In the genomic region with DNA sequence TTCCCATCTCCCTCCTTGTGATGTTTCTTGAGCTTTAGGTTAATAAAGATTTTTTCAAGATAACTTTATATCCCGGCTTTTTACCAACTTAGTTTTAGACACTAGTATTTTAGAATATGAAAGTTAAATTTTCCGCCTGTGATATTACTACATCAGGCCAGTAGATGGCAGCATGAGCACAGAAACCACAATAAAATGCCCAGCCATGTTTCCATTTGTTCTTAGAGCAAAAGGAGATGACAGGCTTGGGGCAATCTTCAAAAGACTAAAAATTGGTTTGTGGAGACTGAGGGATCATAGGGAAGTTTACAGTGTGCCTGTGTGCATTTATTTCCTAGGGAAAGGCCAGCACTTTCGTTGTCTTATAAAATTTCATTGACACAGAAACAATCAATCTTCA, we compare ENCODE assay signal across 10 mouse cellular contexts. TPM values are rescaled to one million over a fixed set of nuclear protein-coding genes. Genes with fewer than 3 reads are reported as not detected.
DNase-seq lines count a peak whose midpoint lies in the region; ATAC-seq and TF ChIP-seq lines count a peak whose summit lies in the region.
"Had no signal": no experiment of that assay in that cellular context is flagged by ENCODE, and none has a peak within 500 bp of the region (broad histone marks: within the 10 kb centered on the region; RNA-seq: fewer than 3 reads in every experiment).

No protein-coding gene starts in this region.

- no peak for TF ChIP-seq POLR2A in kidney, adult 2 months (IDR thresholded peaks at IDR 0.05; ENCODE audit: low read depth, low read length)
- no peak for TF ChIP-seq POLR2A in CH12.LX (IDR thresholded peaks at IDR 0.05; ENCODE audit: low read depth, low read length)

- in situ Hi-C loops in CH12.LX (cut with MboI; ENCODE audit: low pct_ligation_motif_present, low pct_unique_long_range_greater_than_20kb, low sequenced_read_pairs): loop anchor here (25.0 kb wide), 1 partner anchor 737 kb away; the partner anchor contains the start of genes Olfr1065 and Olfr1066
- in situ Hi-C loops in Patski (cut with MboI; ENCODE audit: low pct_unique_long_range_greater_than_20kb): no loop called here

- peak; percentile 7 for DNase-seq in kidney, adult 2 months
- DNase-seq in CH12.LX (ENCODE audit: extremely low read depth): peak; percentile 8
- no peak for DNase-seq in Patski (ENCODE audit: low read depth, low spot score)
- peak; percentile 1 for DNase-seq in naive thymus-derived CD4-positive, alpha-beta T cell, adult 2 months (ENCODE audit: low read depth)

- POLR2A ChIA-PET in Patski (lab: Charles Lee): no interaction called here

- peak; percentile 77 for TF ChIP-seq RAD21 in CH12.LX (IDR thresholded peaks at IDR 0.05; ENCODE audit: low read depth, low read length)

- no peaks in the 10 kb centered on the region for H3K79me2 ChIP-seq in CH12.LX (replicated peaks; ENCODE audit: control insufficient read depth, extremely low read depth, insufficient read depth, poor library complexity, severe bottlenecking)

- dilution Hi-C loops in CH12.LX (cut with MboI; ENCODE audit: extremely low pct_ligation_motif_present, extremely low pct_unique_long_range_greater_than_20kb, low sequenced_read_pairs): no loop called here

- no peak for ATAC-seq in kidney, embryonic 14.5 days (ENCODE audit: low FRiP score, low TSS enrichment)
- peak; percentile 65 for ATAC-seq in Patski
- ATAC-seq in granulocyte monocyte progenitor cell, adult 5-6 weeks (replicated peaks; ENCODE audit: poor library complexity, severe bottlenecking): peak; percentile 79
- ATAC-seq in monocyte, adult 5-6 weeks (replicated peaks; ENCODE audit: insufficient number of reproducible peaks, low FRiP score, low TSS enrichment, poor library complexity, severe bottlenecking): no peak
- ATAC-seq in erythroid progenitor cell, adult 5-6 weeks (replicated peaks; ENCODE audit: low FRiP score, poor library complexity, severe bottlenecking): no peak

- H3K4me3 ChIP-seq in kidney, adult 2 months (ENCODE audit: insufficient read depth, low read depth, low read length): no peak overlapping the region
- H3K4me3 ChIP-seq in kidney, embryonic 14.5 days (ENCODE audit: low read length): no peak overlapping the region
- H3K4me3 ChIP-seq in CH12.LX (replicated peaks in 1 of 3; ENCODE audit: low read depth in 2 of 3, low read length in 2 of 3, poor library complexity in 1 of 3): no peak overlapping the region

- H3K27ac ChIP-seq in kidney, adult 2 months (ENCODE audit: insufficient read depth, low read depth, low read length): no peak overlapping the region
- H3K27ac ChIP-seq in kidney, embryonic 14.5 days (ENCODE audit: low read depth, low read length): no peak overlapping the region
- no peak overlapping the region for H3K27ac ChIP-seq in CH12.LX (ENCODE audit: insufficient read depth, low read depth)

- TF ChIP-seq CTCF in kidney, adult 2 months (conservative IDR thresholded peaks at IDR 0.05; ENCODE audit: insufficient read depth, insufficient read length, low read depth, low read length): no peak
- TF ChIP-seq CTCF in CH12.LX (conservative IDR thresholded peaks at IDR 0.05 in 1 of 2, IDR thresholded peaks at IDR 0.05 in 1 of 2; ENCODE audit: low read depth in 2 of 2, low read length in 2 of 2): peak in 1 of 2 experiments; percentile 70; a peak in 3 of 4 replicates
- peak; percentile 70 for TF ChIP-seq CTCF in Patski (IDR thresholded peaks at IDR 0.05)

- no peaks in the 10 kb centered on the region for H3K27me3 ChIP-seq in kidney, adult 2 months (replicated peaks; ENCODE audit: control insufficient read depth, insufficient read depth, low read length)
- no peaks in the 10 kb centered on the region for H3K27me3 ChIP-seq in kidney, embryonic 14.5 days (ENCODE audit: control insufficient read depth, insufficient read depth, low read length)
- H3K27me3 ChIP-seq in CH12.LX (replicated peaks) (no peaks in the 10 kb centered on the region), Patski (no peaks in the 10 kb centered on the region)

- CTCF ChIA-PET in Patski (lab: Charles Lee): no interaction called here

- whole genome bisulfite sequencing in kidney, adult 2 months: 10% methylated on average over 3 of the region's 3 CpGs
- 20% methylated on average over 3 of the region's 3 CpGs for WGBS in kidney, embryonic 14.5 days

- no peak overlapping the region for H3K4me2 ChIP-seq in kidney, embryonic 14.5 days (replicated peaks; ENCODE audit: low read depth, low read length)
- H3K4me2 ChIP-seq in CH12.LX (ENCODE audit: insufficient read depth, low read depth, poor library complexity, severe bottlenecking): no peak overlapping the region

- no peaks in the 10 kb centered on the region for H3K36me3 ChIP-seq in kidney, adult 2 months (ENCODE audit: control insufficient read depth, insufficient read depth, low read length)
- no peaks in the 10 kb centered on the region for H3K36me3 ChIP-seq in kidney, embryonic 14.5 days (ENCODE audit: control insufficient read depth, insufficient read depth, low read length)
- H3K36me3 ChIP-seq in CH12.LX (replicated peaks in 1 of 2; ENCODE audit: control insufficient read depth in 1 of 2, insufficient read depth in 1 of 2, low read length in 1 of 2): no peaks in the 10 kb centered on the region

- no peaks in the 10 kb centered on the region for H3K9me3 ChIP-seq in kidney, embryonic 14.5 days (ENCODE audit: control insufficient read depth, low read length)
- peaks cover 13% of the 10 kb centered on the region for H3K9me3 ChIP-seq in CH12.LX (replicated peaks; ENCODE audit: low read length)

- H3K9ac ChIP-seq in kidney, embryonic 14.5 days (ENCODE audit: low read depth, low read length): no peak overlapping the region
- no peak overlapping the region for H3K9ac ChIP-seq in CH12.LX (ENCODE audit: insufficient read depth, low read depth)

- TF ChIP-seq EP300 in CH12.LX (IDR thresholded peaks at IDR 0.05; ENCODE audit: low read length): no peak

- no peaks in the 10 kb centered on the region for H3K4me1 ChIP-seq in kidney, adult 2 months (ENCODE audit: control insufficient read depth, insufficient read depth, low read length)
- H3K4me1 ChIP-seq in kidney, embryonic 14.5 days (ENCODE audit: control insufficient read depth, insufficient read depth, low read length): no peaks in the 10 kb centered on the region
- H3K4me1 ChIP-seq in CH12.LX (ENCODE audit: control insufficient read depth in 1 of 2, insufficient read depth in 2 of 2): no peaks in the 10 kb centered on the region

RNA-seq across cellular contexts. Expression of gene Olfr1009, which starts 10.6 kb away (rescaled TPM):
- polyA plus RNA-seq in kidney, adult 2 months (2012; rRNA removed): not detected in 2 replicates
- polyA plus RNA-seq in kidney, embryonic 14.5 days (2014; fragmentation: Nextera tagmentation; extraction: Ambion mirVana): not detected in 2 replicates
- total RNA-seq in CH12.LX (2012; rRNA removed): not detected in 2 replicates
- total RNA-seq in CH12.LX (2014; rRNA removed): not detected in 2 replicates
- not detected in 2 replicates for polyA plus RNA-seq in CH12.LX (2012; ENCODE audit: insufficient read length, low read depth)
- not detected for polyA plus RNA-seq in Patski (2021)
- total RNA-seq in granulocyte monocyte progenitor cell, adult 5-6 weeks (2014; fragmentation: Nextera tagmentation): not detected in 2 replicates
- total RNA-seq in granulocyte monocyte progenitor cell, adult 5-6 weeks (2017): not detected in 2 replicates
- not detected in 3 replicates for total RNA-seq in monocyte, adult 5-6 weeks (2017)
- total RNA-seq in erythroid progenitor cell, adult 5-6 weeks (2015; ENCODE audit: low replicate concordance): not detected in 2 replicates
- total RNA-seq in erythroid progenitor cell, adult 5-6 weeks (2017; ENCODE audit: low replicate concordance): not detected in 2 replicates
- polyA plus RNA-seq: cerebellum, adult 2 months; intestine, embryonic 14.5 days had no signal

RNA-seq across cellular contexts. Expression of gene Olfr1008, which starts 36.6 kb away (rescaled TPM):
- polyA plus RNA-seq in kidney, adult 2 months (2012; rRNA removed): not detected in 2 replicates
- polyA plus RNA-seq in kidney, embryonic 14.5 days (2014; fragmentation: Nextera tagmentation; extraction: Ambion mirVana): not detected in 2 replicates
- total RNA-seq in CH12.LX (2012; rRNA removed): not detected in 2 replicates
- not detected in 2 replicates for total RNA-seq in CH12.LX (2014; rRNA removed)
- polyA plus RNA-seq in CH12.LX (2012; ENCODE audit: insufficient read length, low read depth): not detected in 2 replicates
- not detected for polyA plus RNA-seq in Patski (2021)
- not detected in 2 replicates for total RNA-seq in granulocyte monocyte progenitor cell, adult 5-6 weeks (2014; fragmentation: Nextera tagmentation)
- not detected in 2 replicates for total RNA-seq in granulocyte monocyte progenitor cell, adult 5-6 weeks (2017)
- total RNA-seq in monocyte, adult 5-6 weeks (2017): not detected in 3 replicates
- total RNA-seq in erythroid progenitor cell, adult 5-6 weeks (2015; ENCODE audit: low replicate concordance): not detected in 2 replicates
- not detected in 2 replicates for total RNA-seq in erythroid progenitor cell, adult 5-6 weeks (2017; ENCODE audit: low replicate concordance)
- polyA plus RNA-seq: cerebellum, adult 2 months; intestine, embryonic 14.5 days had no signal

RNA-seq across cellular contexts. Expression of gene Olfr1012, which starts 36.8 kb away (rescaled TPM):
- not detected in 2 replicates for polyA plus RNA-seq in kidney, adult 2 months (2012; rRNA removed)
- polyA plus RNA-seq in kidney, embryonic 14.5 days (2014; fragmentation: Nextera tagmentation; extraction: Ambion mirVana): not detected in 2 replicates
- total RNA-seq in CH12.LX (2012; rRNA removed) (not detected in 2 replicates), CH12.LX (2014; rRNA removed) (not detected in 2 replicates)
- polyA plus RNA-seq in CH12.LX (2012; ENCODE audit: insufficient read length, low read depth) (not detected in 2 replicates), Patski (2021) (not detected)
- total RNA-seq in granulocyte monocyte progenitor cell, adult 5-6 weeks (2014; fragmentation: Nextera tagmentation): not detected in 2 replicates
- not detected in 2 replicates for total RNA-seq in granulocyte monocyte progenitor cell, adult 5-6 weeks (2017)
- total RNA-seq in monocyte, adult 5-6 weeks (2017): not detected in 3 replicates
- not detected in 2 replicates for total RNA-seq in erythroid progenitor cell, adult 5-6 weeks (2015; ENCODE audit: low replicate concordance)
- total RNA-seq in erythroid progenitor cell, adult 5-6 weeks (2017; ENCODE audit: low replicate concordance): not detected in 2 replicates
- polyA plus RNA-seq: cerebellum, adult 2 months; intestine, embryonic 14.5 days had no signal

RNA-seq across cellular contexts. Expression of gene Olfr1013, which starts 41.1 kb away (rescaled TPM):
- not detected in 2 replicates for polyA plus RNA-seq in kidney, adult 2 months (2012; rRNA removed)
- polyA plus RNA-seq in kidney, embryonic 14.5 days (2014; fragmentation: Nextera tagmentation; extraction: Ambion mirVana): not detected in 2 replicates
- total RNA-seq in CH12.LX (2012; rRNA removed) (not detected in 2 replicates), CH12.LX (2014; rRNA removed) (not detected in 2 replicates)
- polyA plus RNA-seq in CH12.LX (2012; ENCODE audit: insufficient read length, low read depth) (not detected in 2 replicates), Patski (2021) (not detected)
- not detected in 2 replicates for total RNA-seq in granulocyte monocyte progenitor cell, adult 5-6 weeks (2014; fragmentation: Nextera tagmentation)
- not detected in 2 replicates for total RNA-seq in granulocyte monocyte progenitor cell, adult 5-6 weeks (2017)
- total RNA-seq in monocyte, adult 5-6 weeks (2017): not detected in 3 replicates
- not detected in 2 replicates for total RNA-seq in erythroid progenitor cell, adult 5-6 weeks (2015; ENCODE audit: low replicate concordance)
- not detected in 2 replicates for total RNA-seq in erythroid progenitor cell, adult 5-6 weeks (2017; ENCODE audit: low replicate concordance)
- polyA plus RNA-seq: cerebellum, adult 2 months; intestine, embryonic 14.5 days had no signal

RNA-seq across cellular contexts. Expression of gene Olfr1014, which starts 46.7 kb away (rescaled TPM):
- polyA plus RNA-seq in kidney, adult 2 months (2012; rRNA removed): not detected in 2 replicates
- polyA plus RNA-seq in kidney, embryonic 14.5 days (2014; fragmentation: Nextera tagmentation; extraction: Ambion mirVana): not detected in 2 replicates
- not detected in 2 replicates for total RNA-seq in CH12.LX (2012; rRNA removed)
- not detected in 2 replicates for total RNA-seq in CH12.LX (2014; rRNA removed)
- not detected in 2 replicates for polyA plus RNA-seq in CH12.LX (2012; ENCODE audit: insufficient read length, low read depth)
- polyA plus RNA-seq in Patski (2021): not detected
- not detected in 2 replicates for total RNA-seq in granulocyte monocyte progenitor cell, adult 5-6 weeks (2014; fragmentation: Nextera tagmentation)
- total RNA-seq in granulocyte monocyte progenitor cell, adult 5-6 weeks (2017): not detected in 2 replicates
- total RNA-seq in monocyte, adult 5-6 weeks (2017): not detected in 3 replicates
- not detected in 2 replicates for total RNA-seq in erythroid progenitor cell, adult 5-6 weeks (2015; ENCODE audit: low replicate concordance)
- not detected in 2 replicates for total RNA-seq in erythroid progenitor cell, adult 5-6 weeks (2017; ENCODE audit: low replicate concordance)
- polyA plus RNA-seq: cerebellum, adult 2 months; intestine, embryonic 14.5 days had no signal

Comparison
In these comparisons a context has a peak if more than half of its experiments do, and no peak if none do; other contexts are left out.
1. ATAC-seq: peak in Patski (single experiment) and granulocyte monocyte progenitor cell, adult 5-6 weeks (single experiment); none in kidney, embryonic 14.5 days (single experiment), monocyte, adult 5-6 weeks (single experiment) and erythroid progenitor cell, adult 5-6 weeks (single experiment).